Mouse (Mus musculus) adrenal gland, adult 8-10 months (tissue): ENCODE results near the gene Trim16. TPM values are rescaled to one million over a fixed set of nuclear protein-coding genes. Genes with fewer than 3 reads are reported as not detected.

ENCODE experiments used
- total RNA-seq, 4 experiments: library from RNA; stranded (reverse); gene quantifications; 2 replicates each; pipeline ENCODE4 v1.2.4; 2022

The Trim16 gene
- total RNA-seq, 4 experiments from 2014 or later, result 4.8 to 9.2 (median 6.5) TPM

Other genes starting within 250 kb of the Trim16 start
- gene Trpv2, start 245.7 kb upstream of the Trim16 start, total RNA-seq, result 1 to 10 TPM; 3.6 to 7.2 (median 4.9) TPM
- gene Lrrc75a, start 171.7 kb upstream of the Trim16 start, total RNA-seq, result 10 to 100 TPM; 30.3 to 54.2 (median 37.9) TPM
- 10 to 100 TPM; 39.9 to 60.5 (median 52.3) TPM for gene Mmgt2, start 171.6 kb upstream of the Trim16 start, total RNA-seq
- gene Zfp287, start 88.3 kb upstream of the Trim16 start, total RNA-seq, result 1 to 10 TPM; 4.5 to 9.8 (median 6.8) TPM
- gene Gm10428, start 67.1 kb upstream of the Trim16 start, total RNA-seq, result not detected
- 1 to 10 TPM; 2.9 to 4.8 (median 4.3) TPM for gene Zfp286, start 30.8 kb upstream of the Trim16 start, total RNA-seq
- 1 to 10 TPM; 1.1 to 2.2 (median 1.9) TPM for gene Fbxw10, start 26.8 kb downstream of the Trim16 start, total RNA-seq
- 10 to 100 TPM; 55.3 to 69.3 (median 59.9) TPM for gene Tvp23b, start 59.2 kb downstream of the Trim16 start, total RNA-seq
- under 1 TPM in 1 of 4 experiments, not detected in 3; 0.35 TPM for gene Cdrt4, start 131.0 kb downstream of the Trim16 start, total RNA-seq
- not detected for gene Tekt3, start 241.4 kb downstream of the Trim16 start, total RNA-seq